Mouse (Mus musculus): ENCODE results near the gene Cdc6. TPM values are rescaled to one million over a fixed set of nuclear protein-coding genes. Genes with fewer than 3 reads are reported as not detected.

Cdc6 gene
- total and polyA plus RNA-seq, 3 experiments, result 47.4 to 99.3 (median 81.3) TPM

DNA sequence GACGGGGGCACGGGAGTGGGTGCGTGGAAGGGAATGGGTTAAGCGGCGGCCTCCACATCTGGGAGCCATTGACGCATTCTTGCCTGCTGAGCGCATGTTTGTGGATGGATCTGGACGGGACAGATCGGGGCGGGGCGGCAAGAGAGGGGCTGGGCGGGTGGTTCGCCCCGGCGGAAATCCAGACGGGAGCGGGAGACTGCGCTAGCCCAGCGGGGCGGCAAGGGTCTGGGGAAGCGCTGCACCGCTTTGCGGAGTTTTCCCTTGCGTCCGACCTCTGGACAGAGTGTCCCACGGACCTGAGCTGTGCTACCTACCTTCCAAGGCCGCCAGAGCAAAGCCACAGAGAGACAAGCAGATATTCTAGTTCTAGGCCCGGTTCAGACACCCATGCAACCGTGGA is 28.6 kb downstream of the Cdc6 start:
- Histone ChIP-seq H3K27me3 (replicated peaks) (no peaks in the 10 kb centered on the region), H3K4me3 (replicated peaks in 1 of 3; ENCODE audit: low read depth in 2 of 3, low read length in 2 of 3, poor library complexity in 1 of 3) (no peak overlapping the region), H3K9me3 (replicated peaks; ENCODE audit: low read length) (peaks cover 5% of the 10 kb centered on the region), H3K36me3 (replicated peaks in 1 of 2; ENCODE audit: control insufficient read depth in 1 of 2, insufficient read depth in 1 of 2, low read length in 1 of 2) (no peaks in the 10 kb centered on the region), H3K4me2 (ENCODE audit: insufficient read depth, low read depth, poor library complexity, severe bottlenecking) (no peak overlapping the region), H3K79me2 (replicated peaks; ENCODE audit: control insufficient read depth, extremely low read depth, insufficient read depth, poor library complexity, severe bottlenecking) (peaks cover 2% of the 10 kb centered on the region; the same call in 1 of the 2 replicates), H3K9ac (ENCODE audit: insufficient read depth, low read depth) (no peak overlapping the region), H3K4me1 (ENCODE audit: control insufficient read depth in 1 of 2, insufficient read depth in 2 of 2) (peaks cover 38 to 62% of the 10 kb centered on the region in 2 experiments), H3K27ac (ENCODE audit: insufficient read depth, low read depth) (no peak overlapping the region)
- in situ Hi-C loops (cut with MboI; ENCODE audit: low pct_ligation_motif_present, low pct_unique_long_range_greater_than_20kb, low sequenced_read_pairs), result loop anchor here (5.0 kb wide), 1 partner anchor 36 kb away; no protein-coding TSS in a partner anchor
- TF ChIP-seq SIN3A (IDR thresholded peaks at IDR 0.05; ENCODE audit: low read length) (no peak), IRF4 (IDR thresholded peaks at IDR 0.05; ENCODE audit: low read depth, low read length) (no peak), JUN (IDR thresholded peaks at IDR 0.05; ENCODE audit: insufficient read depth, low read depth, low read length) (no peak), MAZ (IDR thresholded peaks at IDR 0.05; ENCODE audit: low read depth, low read length) (no peak), ZKSCAN1 (IDR thresholded peaks at IDR 0.05; ENCODE audit: borderline replicate concordance, low read depth, low read length) (no peak)
- DNase-seq (ENCODE audit: extremely low read depth), result no peak
- dilution Hi-C loops (cut with MboI; ENCODE audit: extremely low pct_ligation_motif_present, extremely low pct_unique_long_range_greater_than_20kb, low sequenced_read_pairs), result no loop called here

DNA sequence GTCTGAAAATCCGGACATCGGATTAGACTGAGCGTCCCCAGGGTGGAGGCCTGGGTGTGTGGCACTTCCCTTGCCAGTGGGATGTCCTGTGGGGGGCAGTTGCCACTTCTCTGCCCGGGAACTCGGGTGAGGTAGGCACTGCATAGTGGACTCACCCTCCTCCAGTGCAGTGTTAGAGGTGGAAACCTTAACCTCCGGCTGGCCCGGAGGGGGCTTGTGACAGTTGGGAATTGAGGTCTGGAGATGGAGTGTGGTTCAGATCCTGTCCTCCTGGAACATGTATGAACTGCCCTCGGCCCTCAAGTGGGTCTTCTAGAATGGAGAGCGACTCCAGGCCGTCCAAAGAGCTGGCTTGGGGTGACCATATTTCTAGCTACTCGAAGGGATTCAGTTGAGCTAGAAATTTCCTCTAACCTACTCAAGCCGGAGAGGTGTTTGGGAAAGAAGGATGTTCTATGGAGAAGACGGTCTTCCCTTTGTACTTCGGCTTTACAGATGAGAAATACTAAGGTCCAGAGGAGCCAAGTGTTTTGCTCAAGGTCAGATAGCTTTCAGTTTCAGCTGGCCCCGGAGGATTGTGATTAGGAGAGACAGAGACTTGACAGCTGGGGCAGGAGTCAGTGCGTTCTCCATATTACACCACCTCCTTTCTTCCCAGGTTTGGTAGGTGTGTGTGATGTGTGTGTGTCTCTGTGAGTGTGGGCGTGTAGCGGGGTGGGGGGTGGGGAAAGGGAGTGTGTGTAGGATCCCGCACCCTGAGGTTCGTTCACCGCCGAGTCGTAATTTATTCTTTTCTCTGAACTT is 29.2 kb downstream of the Cdc6 start:
- Histone ChIP-seq H3K27me3 (replicated peaks) (no peaks in the 10 kb centered on the region), H3K36me3 (replicated peaks in 1 of 2; ENCODE audit: control insufficient read depth in 1 of 2, insufficient read depth in 1 of 2, low read length in 1 of 2) (no peaks in the 10 kb centered on the region), H3K4me2 (ENCODE audit: insufficient read depth, low read depth, poor library complexity, severe bottlenecking) (peak overlapping the region; percentile 80), H3K4me3 (replicated peaks in 1 of 3; ENCODE audit: low read depth in 2 of 3, low read length in 2 of 3, poor library complexity in 1 of 3) (peak overlapping the region; percentile 72 to 79 (median 76)), H3K9me3 (replicated peaks; ENCODE audit: low read length) (peaks cover 5% of the 10 kb centered on the region), H3K4me1 (ENCODE audit: control insufficient read depth in 1 of 2, insufficient read depth in 2 of 2) (peaks cover 32 to 62% of the 10 kb centered on the region in 2 experiments), H3K27ac (ENCODE audit: insufficient read depth, low read depth) (no peak overlapping the region), H3K79me2 (replicated peaks; ENCODE audit: control insufficient read depth, extremely low read depth, insufficient read depth, poor library complexity, severe bottlenecking) (peaks cover 2% of the 10 kb centered on the region; the same call in 1 of the 2 replicates), H3K9ac (ENCODE audit: insufficient read depth, low read depth) (peak overlapping the region; percentile 47; the same call in 1 of the 2 replicates)
- dilution Hi-C loops (cut with MboI; ENCODE audit: extremely low pct_ligation_motif_present, extremely low pct_unique_long_range_greater_than_20kb, low sequenced_read_pairs) (no loop called here), in situ Hi-C loops (cut with MboI; ENCODE audit: low pct_ligation_motif_present, low pct_unique_long_range_greater_than_20kb, low sequenced_read_pairs) (loop anchor here (5.0 kb wide), 1 partner anchor 35 kb away; no protein-coding TSS in a partner anchor)
- DNase-seq (ENCODE audit: extremely low read depth), result no peak
- TF ChIP-seq JUND (conservative IDR thresholded peaks at IDR 0.05; ENCODE audit: low read depth, low read length) (no peak), MYC (IDR thresholded peaks at IDR 0.05; ENCODE audit: low read depth, low read length) (no peak), MAX (IDR thresholded peaks at IDR 0.05; ENCODE audit: low read length) (no peak), GABPA (IDR thresholded peaks at IDR 0.05; ENCODE audit: insufficient replicate concordance, low read depth, low read length) (no peak), ZMIZ1 (IDR thresholded peaks at IDR 0.05; ENCODE audit: low read depth, low read length) (no peak), CHD2 (IDR thresholded peaks at IDR 0.05; ENCODE audit: low read length) (peak; percentile 69; the same call in 1 of the 2 replicates), NRF1 (IDR thresholded peaks at IDR 0.05; ENCODE audit: low read depth, low read length) (no peak), HCFC1 (IDR thresholded peaks at IDR 0.05; ENCODE audit: low read depth, low read length) (no peak), PAX5 (IDR thresholded peaks at IDR 0.05; ENCODE audit: low read length) (no peak), UBTF (IDR thresholded peaks at IDR 0.05; ENCODE audit: low read depth, low read length) (peak; percentile 43; the same call in 1 of the 2 replicates), MAFK (IDR thresholded peaks at IDR 0.05; ENCODE audit: insufficient replicate concordance, low read length) (no peak), ZC3H11A (IDR thresholded peaks at IDR 0.05; ENCODE audit: low read depth, low read length) (no peak), USF2 (conservative IDR thresholded peaks at IDR 0.05; ENCODE audit: low read depth, low read length) (no peak), E2F4 (IDR thresholded peaks at IDR 0.05; ENCODE audit: insufficient replicate concordance, low read depth, low read length) (no peak), KAT2A (IDR thresholded peaks at IDR 0.05; ENCODE audit: insufficient replicate concordance, low read length) (no peak), BHLHE40 (IDR thresholded peaks at IDR 0.05; ENCODE audit: low read depth, low read length) (no peak), ELF1 (IDR thresholded peaks at IDR 0.05; ENCODE audit: low read depth, low read length) (no peak), RCOR1 (conservative IDR thresholded peaks at IDR 0.05; ENCODE audit: low read depth, low read length) (no peak), MAZ (IDR thresholded peaks at IDR 0.05; ENCODE audit: low read depth, low read length) (no peak), NELFE (IDR thresholded peaks at IDR 0.05; ENCODE audit: low read depth, low read length) (0 out of 2 replicates have a peak, but pooled peaks have one; percentile 10), MEF2A (IDR thresholded peaks at IDR 0.05; ENCODE audit: borderline replicate concordance, low read depth, low read length) (no peak), EP300 (IDR thresholded peaks at IDR 0.05; ENCODE audit: low read length) (peak; percentile 22; the same call in 1 of the 2 replicates), ZNF384 (IDR thresholded peaks at IDR 0.05; ENCODE audit: low read depth, low read length) (no peak), POLR2A (IDR thresholded peaks at IDR 0.05; ENCODE audit: low read depth, low read length) (no peak), TBP (conservative IDR thresholded peaks at IDR 0.05; ENCODE audit: low read depth, low read length) (no peak), POLR2AphosphoS2 (IDR thresholded peaks at IDR 0.05; ENCODE audit: low read depth, low read length) (no peak), ZKSCAN1 (IDR thresholded peaks at IDR 0.05; ENCODE audit: borderline replicate concordance, low read depth, low read length) (no peak), MXI1 (IDR thresholded peaks at IDR 0.05; ENCODE audit: low read depth, low read length) (no peak)
